Mouse (Mus musculus) CD8-positive naive resting alpha-beta T cell, adult 2 months (primary cell): ENCODE measurements around the gene Dlx3.

Experiments
- DNase-seq, 2 experiments: peaks; one replicate each; pipeline ENCODE4 v3.0.0; 2022; ENCODE audit warnings: low read depth in 2 of 2, low spot score in 2 of 2

Gene Dlx3

GRCm38 (mm10) chr11:95121161-95122099 lies 1.5 kb downstream of the Dlx3 start:
- no peak for DNase-seq

GRCm38 (mm10) chr11:95122100-95122489 lies 2.2 kb downstream of the Dlx3 start:
- no peak for DNase-seq

- no peak for DNase-seq
Measured at GRCm38 (mm10) chr11:95125366-95125948, 5.5 kb downstream of the Dlx3 start.

- DNase-seq: no peak
Measured at GRCm38 (mm10) chr11:95126272-95127245, 6.6 kb downstream of the Dlx3 start.

- DNase-seq: no peak
Measured at GRCm38 (mm10) chr11:95128359-95128758, 8.4 kb downstream of the Dlx3 start.

GRCm38 (mm10) chr11:95130668-95131252 lies 10.8 kb downstream of the Dlx3 start:
- no peak for DNase-seq

- no peak for DNase-seq
Measured at GRCm38 (mm10) chr11:95133321-95133720, 13.4 kb downstream of the Dlx3 start.

GRCm38 (mm10) chr11:95137281-95137680 lies 17.4 kb downstream of the Dlx3 start:
- no peak for DNase-seq

GRCm38 (mm10) chr11:95139871-95140270 lies 20.0 kb downstream of the Dlx3 start:
- DNase-seq: no peak

GRCm38 (mm10) chr11:95142258-95142657 lies 22.3 kb downstream of the Dlx3 start:
- no peak for DNase-seq

- DNase-seq: no peak
Measured at GRCm38 (mm10) chr11:95142980-95143575, 23.2 kb downstream of the Dlx3 start.

- DNase-seq: no peak
Measured at GRCm38 (mm10) chr11:95143663-95144062, 23.7 kb downstream of the Dlx3 start.

GRCm38 (mm10) chr11:95144091-95144945 lies 24.4 kb downstream of the Dlx3 start:
- DNase-seq: no peak

GRCm38 (mm10) chr11:95144946-95145483 lies 25.1 kb downstream of the Dlx3 start:
- no peak for DNase-seq

GRCm38 (mm10) chr11:95145851-95146403 lies 26.0 kb downstream of the Dlx3 start, which contains the start of gene Dlx4:
Dlx4 (minus strand) TSS chr11:95146263.
- DNase-seq: peak in 1 of 2 experiments; percentile 5

GRCm38 (mm10) chr11:95148754-95149153 lies 28.8 kb downstream of the Dlx3 start:
- no peak for DNase-seq

- DNase-seq: no peak
Measured at GRCm38 (mm10) chr11:95149462-95150268, 29.7 kb downstream of the Dlx3 start.
